Comparison of ENCODE assay signal across 19 mouse cellular contexts in genomic region chr2:101741653-101742052, GRCm38 (mm10).
DNase-seq lines count a peak whose midpoint lies in the region; ATAC-seq lines count a peak whose summit lies in the region.
"Had no signal": no experiment of that assay in that cellular context is flagged by ENCODE, and none has a peak within 500 bp of the region (broad histone marks: within the 10 kb centered on the region; RNA-seq: fewer than 3 reads in every experiment).

No protein-coding gene starts in this region.

- no peaks in the 10 kb centered on the region for H3K9me3 ChIP-seq in hindbrain, embryonic 16.5 days (ENCODE audit: control insufficient read depth, low read length)
- H3K9me3 ChIP-seq in hindbrain, embryonic 12.5 days (replicated peaks) = no peaks in the 10 kb centered on the region
- H3K9me3 ChIP-seq in lung, embryonic 15.5 days = no peaks in the 10 kb centered on the region
- no peaks in the 10 kb centered on the region for H3K9me3 ChIP-seq in neural tube, embryonic 14.5 days (ENCODE audit: control insufficient read depth, low read length)
- H3K9me3 ChIP-seq: embryonic facial prominence, embryonic 12.5 days; forebrain, embryonic 15.5 days; heart, embryonic 13.5 days had no signal

- H3K27ac ChIP-seq in hindbrain, embryonic 16.5 days (ENCODE audit: low read depth, low read length) = no peak overlapping the region
- no peak overlapping the region for H3K27ac ChIP-seq in hindbrain, embryonic 12.5 days
- peak overlapping the region; percentile 36; the same call in 1 of the 2 replicates for H3K27ac ChIP-seq in lung, embryonic 15.5 days
- H3K27ac ChIP-seq in neural tube, embryonic 14.5 days (ENCODE audit: low read depth, low read length) = no peak overlapping the region
- H3K27ac ChIP-seq: embryonic facial prominence, embryonic 12.5 days; forebrain, embryonic 15.5 days; heart, embryonic 13.5 days had no signal

- H3K4me2 ChIP-seq in hindbrain, embryonic 16.5 days (ENCODE audit: low read length) = no peak overlapping the region
- no peak overlapping the region for H3K4me2 ChIP-seq in hindbrain, embryonic 12.5 days (replicated peaks)
- no peak overlapping the region for H3K4me2 ChIP-seq in lung, embryonic 15.5 days
- H3K4me2 ChIP-seq in neural tube, embryonic 14.5 days (ENCODE audit: low read depth, low read length) = no peak overlapping the region
- H3K4me2 ChIP-seq: embryonic facial prominence, embryonic 12.5 days; forebrain, embryonic 15.5 days; heart, embryonic 13.5 days had no signal

- 83% methylated on average over 8 of the region's 8 CpGs for WGBS in hindbrain, embryonic 16.5 days
- 83% methylated on average over 8 of the region's 8 CpGs for WGBS in hindbrain, embryonic 12.5 days
- 48% methylated on average over 8 of the region's 8 CpGs for WGBS in lung, embryonic 15.5 days
- 76% methylated on average over 8 of the region's 8 CpGs for WGBS in neural tube, embryonic 14.5 days

- H3K36me3 ChIP-seq in hindbrain, embryonic 16.5 days (ENCODE audit: control insufficient read depth, insufficient read depth, low read length) = no peaks in the 10 kb centered on the region
- no peaks in the 10 kb centered on the region for H3K36me3 ChIP-seq in hindbrain, embryonic 12.5 days
- 0 out of 2 replicates have a peak, but pooled peaks cover 10% of the 10 kb centered on the region for H3K36me3 ChIP-seq in lung, embryonic 15.5 days
- no peaks in the 10 kb centered on the region for H3K36me3 ChIP-seq in neural tube, embryonic 14.5 days (ENCODE audit: control insufficient read depth, insufficient read depth, low read length)
- H3K36me3 ChIP-seq: forebrain, embryonic 15.5 days had no signal

- DNase-seq in lung, postnatal 4 days = no peak
- DNase-seq in neural tube, embryonic 10.5 days (ENCODE audit: extremely low spot score, low spot score) = no peak
- DNase-seq in kidney, postnatal 10 days = no peak
- DNase-seq in layer of hippocampus, adult 9-10 months (ENCODE audit: low spot score) = no peak
- DNase-seq: adrenal gland, postnatal 14 days; cerebellum, adult 11-12 months; cerebellum, adult 9-10 months; gastrocnemius, postnatal 36 days; heart, adult 11 months; heart, postnatal 36 days had no signal

- no peak overlapping the region for H3K4me3 ChIP-seq in hindbrain, embryonic 16.5 days (ENCODE audit: low read length)
- no peak overlapping the region for H3K4me3 ChIP-seq in hindbrain, embryonic 12.5 days
- no peak overlapping the region for H3K4me3 ChIP-seq in lung, embryonic 15.5 days
- no peak overlapping the region for H3K4me3 ChIP-seq in neural tube, embryonic 14.5 days (ENCODE audit: low read depth, low read length)
- H3K4me3 ChIP-seq: embryonic facial prominence, embryonic 12.5 days; forebrain, embryonic 15.5 days; heart, embryonic 13.5 days had no signal

- ATAC-seq in hindbrain, embryonic 16.5 days = 0 out of 2 replicates have a peak, but pooled peaks have one; percentile 17
- no peak for ATAC-seq in hindbrain, embryonic 12.5 days (ENCODE audit: low FRiP score)
- no peak for ATAC-seq in lung, embryonic 15.5 days (ENCODE audit: borderline replicate concordance, extremely low read depth, low FRiP score, low TSS enrichment)
- ATAC-seq in neural tube, embryonic 14.5 days (ENCODE audit: low read depth) = peak; percentile 14; the same call in 1 of the 2 replicates
- ATAC-seq: activated CD4-positive, CD25-positive, alpha-beta regulatory T cell, adult 4 months; forebrain, embryonic 15.5 days; Patski had no signal

- no peak overlapping the region for H3K9ac ChIP-seq in hindbrain, embryonic 16.5 days (ENCODE audit: low read depth, low read length)
- H3K9ac ChIP-seq in hindbrain, embryonic 12.5 days = no peak overlapping the region
- no peak overlapping the region for H3K9ac ChIP-seq in lung, embryonic 15.5 days
- no peak overlapping the region for H3K9ac ChIP-seq in neural tube, embryonic 14.5 days (replicated peaks; ENCODE audit: low read depth, low read length)
- H3K9ac ChIP-seq: embryonic facial prominence, embryonic 12.5 days; forebrain, embryonic 15.5 days; heart, embryonic 13.5 days had no signal

- no peaks in the 10 kb centered on the region for H3K4me1 ChIP-seq in hindbrain, embryonic 16.5 days (ENCODE audit: control insufficient read depth, insufficient read depth, low read depth, low read length)
- no peaks in the 10 kb centered on the region for H3K4me1 ChIP-seq in hindbrain, embryonic 12.5 days
- H3K4me1 ChIP-seq in lung, embryonic 15.5 days = peaks cover 27% of the 10 kb centered on the region
- no peaks in the 10 kb centered on the region for H3K4me1 ChIP-seq in neural tube, embryonic 14.5 days (ENCODE audit: control insufficient read depth, insufficient read depth, low read length)
- H3K4me1 ChIP-seq: forebrain, embryonic 15.5 days had no signal

- H3K27me3 ChIP-seq in hindbrain, embryonic 16.5 days (replicated peaks; ENCODE audit: control insufficient read depth, insufficient read depth, low read length) = no peaks in the 10 kb centered on the region
- no peaks in the 10 kb centered on the region for H3K27me3 ChIP-seq in hindbrain, embryonic 12.5 days
- H3K27me3 ChIP-seq in lung, embryonic 15.5 days = no peaks in the 10 kb centered on the region
- H3K27me3 ChIP-seq in neural tube, embryonic 14.5 days (ENCODE audit: control insufficient read depth, insufficient read depth, low read length) = no peaks in the 10 kb centered on the region
- H3K27me3 ChIP-seq: embryonic facial prominence, embryonic 12.5 days; forebrain, embryonic 15.5 days; heart, embryonic 13.5 days; Patski had no signal

Comparison
In these comparisons a context has a peak if more than half of its experiments do, and no peak if none do; other contexts are left out.
1. ATAC-seq: peak in hindbrain, embryonic 16.5 days (single experiment) and neural tube, embryonic 14.5 days (single experiment); none in hindbrain, embryonic 12.5 days (single experiment) and lung, embryonic 15.5 days (single experiment).